Mouse (Mus musculus): ENCODE results near the gene Gpatch1. TPM values are rescaled to one million over a fixed set of nuclear protein-coding genes. Genes with fewer than 3 reads are reported as not detected.
A peak's percentile ranks its signal among the peaks of the same experiment; 100 is the strongest.

Gpatch1 gene
- 17.5 and 20.5 TPM in 2 replicates for polyA plus RNA-seq (2014; fragmentation: Nextera tagmentation; extraction: Ambion mirVana)

- WGBS: 2% methylated on average over 39 of the region's 39 CpGs
- ATAC-seq (ENCODE audit: insufficient number of reproducible peaks, low FRiP score, low TSS enrichment, low read depth): 0 out of 2 replicates have a peak, but pooled peaks have one; percentile 51
- peak; percentile 95 for DNase-seq (ENCODE audit: low spot score)
- Histone ChIP-seq H3K4me2 (ENCODE audit: low read depth, severe bottlenecking) (peak within 1 kb of the TSS; percentile 68), H3K9ac (ENCODE audit: low read length) (peak within 1 kb of the TSS; percentile 76), H3K4me1 (ENCODE audit: control insufficient read depth, insufficient read depth, low read length) (no peaks in the 10 kb centered on the region), H3K36me3 (ENCODE audit: control insufficient read depth, insufficient read depth, low read length) (no peaks in the 10 kb centered on the region), H3K27me3 (ENCODE audit: control insufficient read depth, insufficient read depth, low read length) (no peaks in the 10 kb centered on the region), H3K9me3 (ENCODE audit: control insufficient read depth, low read length) (no peaks in the 10 kb centered on the region), H3K27ac (replicated peaks; ENCODE audit: low read depth, low read length) (no peak within 1 kb of the TSS), H3K4me3 (ENCODE audit: low read depth, low read length) (peak within 1 kb of the TSS; percentile 90)
Measured at GRCm38 (mm10) chr7:35317729-35318609, at the start of gene Gpatch1. Gpatch1 (minus strand) TSS chr7:35318440.

- Histone ChIP-seq H3K4me2 (ENCODE audit: low read depth, severe bottlenecking) (no peak overlapping the region), H3K27ac (replicated peaks; ENCODE audit: low read depth, low read length) (no peak overlapping the region), H3K36me3 (ENCODE audit: control insufficient read depth, insufficient read depth, low read length) (no peaks in the 10 kb centered on the region), H3K4me3 (ENCODE audit: low read depth, low read length) (no peak overlapping the region), H3K4me1 (ENCODE audit: control insufficient read depth, insufficient read depth, low read length) (no peaks in the 10 kb centered on the region), H3K27me3 (ENCODE audit: control insufficient read depth, insufficient read depth, low read length) (no peaks in the 10 kb centered on the region), H3K9me3 (ENCODE audit: control insufficient read depth, low read length) (no peaks in the 10 kb centered on the region), H3K9ac (ENCODE audit: low read length) (no peak overlapping the region)
- 77% methylated on average over 12 of the region's 12 CpGs for WGBS
- DNase-seq (ENCODE audit: low spot score) (no peak), ATAC-seq (ENCODE audit: insufficient number of reproducible peaks, low FRiP score, low TSS enrichment, low read depth) (0 out of 2 replicates have a peak, but pooled peaks have one; percentile 39)
Measured at GRCm38 (mm10) chr7:35365161-35365910, 47.1 kb upstream of the Gpatch1 start.

GRCm38 (mm10) chr7:35362868-35363267 lies 44.6 kb upstream of the Gpatch1 start:
- no peaks in the 10 kb centered on the region for H3K36me3 ChIP-seq (ENCODE audit: control insufficient read depth, insufficient read depth, low read length)
- DNase-seq (ENCODE audit: low spot score) (no peak), ATAC-seq (ENCODE audit: insufficient number of reproducible peaks, low FRiP score, low TSS enrichment, low read depth) (no peak)
- no peak overlapping the region for H3K27ac ChIP-seq (replicated peaks; ENCODE audit: low read depth, low read length)
- no peaks in the 10 kb centered on the region for H3K27me3 ChIP-seq (ENCODE audit: control insufficient read depth, insufficient read depth, low read length)
- 79% methylated on average over 5 of the region's 5 CpGs for WGBS
- no peak overlapping the region for H3K4me3 ChIP-seq (ENCODE audit: low read depth, low read length)
- H3K4me1 ChIP-seq (ENCODE audit: control insufficient read depth, insufficient read depth, low read length): no peaks in the 10 kb centered on the region
- H3K9me3 ChIP-seq (ENCODE audit: control insufficient read depth, low read length): no peaks in the 10 kb centered on the region
- H3K9ac ChIP-seq (ENCODE audit: low read length): no peak overlapping the region
- no peak overlapping the region for H3K4me2 ChIP-seq (ENCODE audit: low read depth, severe bottlenecking)

DNA sequence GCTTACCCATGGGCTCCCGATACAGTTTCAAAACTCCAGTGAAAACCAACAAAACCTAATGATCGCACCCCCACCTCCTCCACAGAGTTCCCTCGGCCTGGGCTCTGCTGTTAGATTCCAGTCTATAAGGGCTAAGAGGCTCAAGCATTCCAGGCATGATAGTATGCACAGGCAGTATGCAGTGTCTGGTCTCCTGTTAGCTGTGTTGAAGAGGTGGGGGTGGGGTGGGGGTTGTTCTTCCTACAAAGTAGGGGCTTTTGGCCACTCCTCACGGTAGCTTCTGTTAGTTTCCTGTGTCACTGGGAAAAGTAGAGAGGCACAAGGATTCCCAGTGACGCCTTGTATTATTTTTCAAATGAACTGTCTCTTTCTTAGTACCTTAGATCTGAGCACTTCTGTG lies 44.0 kb upstream of the Gpatch1 start:
- ATAC-seq (ENCODE audit: insufficient number of reproducible peaks, low FRiP score, low TSS enrichment, low read depth) (no peak), DNase-seq (ENCODE audit: low spot score) (no peak)
- WGBS: 77% methylated on average over 5 of the region's 5 CpGs
- Histone ChIP-seq H3K36me3 (ENCODE audit: control insufficient read depth, insufficient read depth, low read length) (no peaks in the 10 kb centered on the region), H3K4me1 (ENCODE audit: control insufficient read depth, insufficient read depth, low read length) (no peaks in the 10 kb centered on the region), H3K9me3 (ENCODE audit: control insufficient read depth, low read length) (no peaks in the 10 kb centered on the region), H3K27me3 (ENCODE audit: control insufficient read depth, insufficient read depth, low read length) (no peaks in the 10 kb centered on the region), H3K9ac (ENCODE audit: low read length) (no peak overlapping the region), H3K4me2 (ENCODE audit: low read depth, severe bottlenecking) (no peak overlapping the region), H3K27ac (replicated peaks; ENCODE audit: low read depth, low read length) (no peak overlapping the region), H3K4me3 (ENCODE audit: low read depth, low read length) (no peak overlapping the region)

DNA sequence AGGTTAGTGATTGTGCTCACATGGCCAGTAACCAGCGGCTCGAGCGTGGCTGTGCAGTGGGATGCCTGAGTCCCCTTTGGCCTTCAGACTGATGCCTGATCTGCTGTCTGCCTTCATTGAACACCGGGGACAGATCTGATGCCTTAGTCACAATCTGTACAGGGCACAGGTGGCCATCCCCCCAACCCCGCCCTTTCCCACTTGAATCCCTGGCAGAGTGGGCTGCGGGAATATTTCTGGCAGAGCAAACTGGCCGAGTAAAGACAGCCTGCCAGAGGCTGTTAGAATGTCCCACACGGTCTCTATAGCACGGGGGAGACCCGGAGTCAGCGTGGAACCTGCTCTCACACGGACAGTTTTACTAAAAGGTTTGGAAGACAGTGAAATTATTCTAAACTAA lies 39.4 kb upstream of the Gpatch1 start:
- no peaks in the 10 kb centered on the region for H3K9me3 ChIP-seq (ENCODE audit: control insufficient read depth, low read length)
- no peak for DNase-seq (ENCODE audit: low spot score)
- H3K4me2 ChIP-seq (ENCODE audit: low read depth, severe bottlenecking): no peak overlapping the region
- no peak for ATAC-seq (ENCODE audit: insufficient number of reproducible peaks, low FRiP score, low TSS enrichment, low read depth)
- no peak overlapping the region for H3K27ac ChIP-seq (replicated peaks; ENCODE audit: low read depth, low read length)
- 89% methylated on average over 12 of the region's 12 CpGs for WGBS
- H3K9ac ChIP-seq (ENCODE audit: low read length): no peak overlapping the region
- H3K4me1 ChIP-seq (ENCODE audit: control insufficient read depth, insufficient read depth, low read length): no peaks in the 10 kb centered on the region
- no peak overlapping the region for H3K4me3 ChIP-seq (ENCODE audit: low read depth, low read length)
- H3K36me3 ChIP-seq (ENCODE audit: control insufficient read depth, insufficient read depth, low read length): no peaks in the 10 kb centered on the region
- no peaks in the 10 kb centered on the region for H3K27me3 ChIP-seq (ENCODE audit: control insufficient read depth, insufficient read depth, low read length)

DNA sequence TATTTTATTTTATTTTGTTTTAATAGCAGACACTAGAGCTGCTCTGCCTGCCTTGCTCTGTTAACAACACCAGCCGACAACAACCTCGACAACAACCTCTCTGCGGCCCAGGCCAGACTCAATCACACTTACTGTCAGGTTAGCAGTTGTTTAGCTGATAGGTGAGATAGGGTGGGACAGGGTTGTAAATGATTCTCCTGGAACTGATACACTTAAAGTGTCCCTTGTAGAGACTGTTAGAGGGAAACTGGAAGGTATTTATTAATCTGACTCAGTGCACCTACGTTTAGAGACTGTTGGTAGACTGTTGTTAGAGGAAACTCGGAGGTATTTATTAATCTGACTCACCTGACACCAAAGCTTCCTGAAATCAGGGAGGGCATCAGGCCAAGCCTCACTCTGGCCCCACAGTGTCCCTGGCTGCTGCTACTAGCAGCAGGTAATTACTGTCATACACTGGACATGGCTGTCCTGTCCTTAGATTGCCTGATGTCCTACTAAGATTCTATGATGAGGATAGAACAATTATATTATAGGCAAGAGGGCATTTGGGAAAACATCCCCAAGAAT lies 37.1 kb upstream of the Gpatch1 start:
- Histone ChIP-seq H3K4me3 (ENCODE audit: low read depth, low read length) (no peak overlapping the region), H3K9ac (ENCODE audit: low read length) (no peak overlapping the region), H3K9me3 (ENCODE audit: control insufficient read depth, low read length) (no peaks in the 10 kb centered on the region), H3K36me3 (ENCODE audit: control insufficient read depth, insufficient read depth, low read length) (no peaks in the 10 kb centered on the region), H3K27me3 (ENCODE audit: control insufficient read depth, insufficient read depth, low read length) (no peaks in the 10 kb centered on the region), H3K27ac (replicated peaks; ENCODE audit: low read depth, low read length) (no peak overlapping the region), H3K4me2 (ENCODE audit: low read depth, severe bottlenecking) (no peak overlapping the region), H3K4me1 (ENCODE audit: control insufficient read depth, insufficient read depth, low read length) (no peaks in the 10 kb centered on the region)
- 32% methylated on average over 5 of the region's 5 CpGs for WGBS
- no peak for ATAC-seq (ENCODE audit: insufficient number of reproducible peaks, low FRiP score, low TSS enrichment, low read depth)
- DNase-seq (ENCODE audit: low spot score): no peak

DNA sequence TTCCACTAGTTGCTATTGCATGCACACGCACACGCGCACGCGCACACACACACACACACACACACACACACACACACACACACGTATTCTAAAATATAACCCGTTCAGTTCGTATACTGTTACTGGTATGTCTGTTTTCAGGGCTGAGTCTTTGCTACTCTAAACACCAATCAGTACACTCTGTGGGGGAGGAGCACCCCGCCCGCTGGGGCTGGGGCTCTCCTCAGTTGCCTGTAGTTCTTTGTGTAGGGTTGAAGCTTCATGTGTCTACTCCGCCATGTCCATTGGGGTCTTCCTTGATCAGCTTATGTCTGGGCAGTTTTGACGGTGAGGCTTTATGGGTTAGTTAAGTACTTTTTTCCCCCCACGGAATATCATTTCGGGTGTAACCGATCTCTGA lies 35.1 kb upstream of the Gpatch1 start:
- Histone ChIP-seq H3K4me1 (ENCODE audit: control insufficient read depth, insufficient read depth, low read length) (no peaks in the 10 kb centered on the region), H3K4me2 (ENCODE audit: low read depth, severe bottlenecking) (no peak overlapping the region), H3K9me3 (ENCODE audit: control insufficient read depth, low read length) (no peaks in the 10 kb centered on the region), H3K27ac (replicated peaks; ENCODE audit: low read depth, low read length) (no peak overlapping the region), H3K27me3 (ENCODE audit: control insufficient read depth, insufficient read depth, low read length) (no peaks in the 10 kb centered on the region), H3K9ac (ENCODE audit: low read length) (no peak overlapping the region), H3K4me3 (ENCODE audit: low read depth, low read length) (no peak overlapping the region), H3K36me3 (ENCODE audit: control insufficient read depth, insufficient read depth, low read length) (no peaks in the 10 kb centered on the region)
- DNase-seq (ENCODE audit: low spot score) (no peak), ATAC-seq (ENCODE audit: insufficient number of reproducible peaks, low FRiP score, low TSS enrichment, low read depth) (no peak)
- 95% methylated on average over 15 of the region's 15 CpGs for WGBS

- no peak overlapping the region for H3K4me2 ChIP-seq (ENCODE audit: low read depth, severe bottlenecking)
- WGBS: 91% methylated on average over 3 of the region's 3 CpGs
- DNase-seq (ENCODE audit: low spot score) (no peak), ATAC-seq (ENCODE audit: insufficient number of reproducible peaks, low FRiP score, low TSS enrichment, low read depth) (no peak)
- H3K27ac ChIP-seq (replicated peaks; ENCODE audit: low read depth, low read length): no peak overlapping the region
- no peaks in the 10 kb centered on the region for H3K27me3 ChIP-seq (ENCODE audit: control insufficient read depth, insufficient read depth, low read length)
- no peaks in the 10 kb centered on the region for H3K36me3 ChIP-seq (ENCODE audit: control insufficient read depth, insufficient read depth, low read length)
- no peak overlapping the region for H3K4me3 ChIP-seq (ENCODE audit: low read depth, low read length)
- H3K9me3 ChIP-seq (ENCODE audit: control insufficient read depth, low read length): no peaks in the 10 kb centered on the region
- no peaks in the 10 kb centered on the region for H3K4me1 ChIP-seq (ENCODE audit: control insufficient read depth, insufficient read depth, low read length)
- no peak overlapping the region for H3K9ac ChIP-seq (ENCODE audit: low read length)
Measured at GRCm38 (mm10) chr7:35351155-35351554, 32.9 kb upstream of the Gpatch1 start.

All from limb, embryonic 11.5 days (tissue).